Comparison of ENCODE assay signal across 10 mouse cellular contexts in genomic region chr17:25717691-25718090, GRCm38 (mm10). TPM values are rescaled to one million over a fixed set of nuclear protein-coding genes. Genes with fewer than 3 reads are reported as not detected.
DNase-seq lines count a peak whose midpoint lies in the region; ATAC-seq and TF ChIP-seq lines count a peak whose summit lies in the region.
"Had no signal": no experiment of that assay in that cellular context is flagged by ENCODE, and none has a peak within 500 bp of the region (broad histone marks: within the 10 kb centered on the region; RNA-seq: fewer than 3 reads in every experiment).

No protein-coding gene starts in this region.

- no peak for DNase-seq in kidney, adult 8-10 months
- DNase-seq in intestine, embryonic 14.5 days (ENCODE audit: low spot score): no peak
- no peak for DNase-seq in gastrocnemius, postnatal 10 days
- no peak for DNase-seq in urinary bladder, adult 18-20 months (ENCODE audit: low spot score in 2 of 2)
- no peak for DNase-seq in thymus, adult 2 months
- DNase-seq: cerebellum, adult 9-10 months had no signal

- ATAC-seq in kidney, embryonic 14.5 days (ENCODE audit: low FRiP score, low TSS enrichment): peak; percentile 42; the same call in 1 of the 2 replicates
- ATAC-seq in embryonic facial prominence, embryonic 12.5 days (ENCODE audit: insufficient number of reproducible peaks, insufficient read depth, low FRiP score, low TSS enrichment): no peak
- 0 out of 2 replicates have a peak, but pooled peaks have one; percentile 10 for ATAC-seq in intestine, embryonic 14.5 days (replicated peaks; ENCODE audit: low FRiP score, low TSS enrichment, low read depth)
- ATAC-seq in midbrain, embryonic 16.5 days: no peak

- peaks cover 17% of the 10 kb centered on the region for H3K27me3 ChIP-seq in kidney, embryonic 14.5 days (ENCODE audit: control insufficient read depth, insufficient read depth, low read length)
- peaks cover 28% of the 10 kb centered on the region for H3K27me3 ChIP-seq in embryonic facial prominence, embryonic 12.5 days
- peaks cover 28% of the 10 kb centered on the region for H3K27me3 ChIP-seq in intestine, embryonic 14.5 days (replicated peaks; ENCODE audit: control insufficient read depth, insufficient read depth, low read length)
- peaks cover 26% of the 10 kb centered on the region for H3K27me3 ChIP-seq in midbrain, embryonic 16.5 days (ENCODE audit: control insufficient read depth, insufficient read depth, low read depth, low read length)
- H3K27me3 ChIP-seq in thymus, adult 2 months (ENCODE audit: control insufficient read depth, insufficient read depth, low read length): peaks cover 2% of the 10 kb centered on the region; the same call in 1 of the 2 replicates

- no peak for TF ChIP-seq POLR2A in thymus, adult 2 months (IDR thresholded peaks at IDR 0.05; ENCODE audit: control insufficient read depth, extremely low read depth, insufficient read depth, low read length, poor library complexity)

- 7% methylated on average over 6 of the region's 6 CpGs for WGBS in kidney, embryonic 14.5 days
- 13% methylated on average over 6 of the region's 6 CpGs for WGBS in embryonic facial prominence, embryonic 12.5 days
- 11% methylated on average over 6 of the region's 6 CpGs for WGBS in intestine, embryonic 14.5 days
- 5% methylated on average over 6 of the region's 6 CpGs for WGBS in midbrain, embryonic 16.5 days
- 24% methylated on average over 6 of the region's 6 CpGs for WGBS in thymus, adult 2 months

- H3K4me1 ChIP-seq in kidney, embryonic 14.5 days (ENCODE audit: control insufficient read depth, insufficient read depth, low read length): peaks cover 15% of the 10 kb centered on the region; the same call in 1 of the 2 replicates
- peaks cover 18% of the 10 kb centered on the region for H3K4me1 ChIP-seq in embryonic facial prominence, embryonic 12.5 days
- peaks cover 5% of the 10 kb centered on the region; the same call in 1 of the 2 replicates for H3K4me1 ChIP-seq in intestine, embryonic 14.5 days (replicated peaks; ENCODE audit: control insufficient read depth, insufficient read depth, low read length)
- peaks cover 5% of the 10 kb centered on the region; the same call in 1 of the 2 replicates for H3K4me1 ChIP-seq in midbrain, embryonic 16.5 days (ENCODE audit: control insufficient read depth, insufficient read depth, low read length)
- no peaks in the 10 kb centered on the region for H3K4me1 ChIP-seq in thymus, adult 2 months (replicated peaks; ENCODE audit: control insufficient read depth, insufficient read depth, low read length)

- no peak overlapping the region for H3K27ac ChIP-seq in kidney, embryonic 14.5 days (ENCODE audit: low read depth, low read length)
- H3K27ac ChIP-seq in embryonic facial prominence, embryonic 12.5 days: no peak overlapping the region
- H3K27ac ChIP-seq in intestine, embryonic 14.5 days (ENCODE audit: low read depth): no peak overlapping the region
- no peak overlapping the region for H3K27ac ChIP-seq in midbrain, embryonic 16.5 days (ENCODE audit: low read length)
- no peak overlapping the region for H3K27ac ChIP-seq in thymus, adult 2 months (ENCODE audit: control insufficient read depth, insufficient read depth, low read length)

- peak overlapping the region; percentile 92 for H3K4me2 ChIP-seq in kidney, embryonic 14.5 days (replicated peaks; ENCODE audit: low read depth, low read length)
- H3K4me2 ChIP-seq in embryonic facial prominence, embryonic 12.5 days (replicated peaks): peak overlapping the region; percentile 83
- peak overlapping the region; percentile 84 for H3K4me2 ChIP-seq in intestine, embryonic 14.5 days (ENCODE audit: low read length)
- H3K4me2 ChIP-seq in midbrain, embryonic 16.5 days (ENCODE audit: low read length): peak overlapping the region; percentile 88

- H3K4me3 ChIP-seq in kidney, embryonic 14.5 days (ENCODE audit: low read length): peak overlapping the region; percentile 38
- H3K4me3 ChIP-seq in embryonic facial prominence, embryonic 12.5 days: peak overlapping the region; percentile 39
- peak overlapping the region; percentile 35 for H3K4me3 ChIP-seq in intestine, embryonic 14.5 days (ENCODE audit: low read depth, low read length)
- peak overlapping the region; percentile 45 for H3K4me3 ChIP-seq in midbrain, embryonic 16.5 days (ENCODE audit: low read depth, low read length)
- H3K4me3 ChIP-seq in thymus, adult 2 months (ENCODE audit: control insufficient read depth, insufficient read depth, low read length): no peak overlapping the region

- peak overlapping the region; percentile 40; the same call in 1 of the 2 replicates for H3K9ac ChIP-seq in kidney, embryonic 14.5 days (ENCODE audit: low read depth, low read length)
- peak overlapping the region; percentile 55 for H3K9ac ChIP-seq in embryonic facial prominence, embryonic 12.5 days
- H3K9ac ChIP-seq in intestine, embryonic 14.5 days (ENCODE audit: low read length): peak overlapping the region; percentile 38; the same call in 1 of the 2 replicates
- peak overlapping the region; percentile 64 for H3K9ac ChIP-seq in midbrain, embryonic 16.5 days (ENCODE audit: low read depth, low read length)

- H3K36me3 ChIP-seq in kidney, embryonic 14.5 days (ENCODE audit: control insufficient read depth, insufficient read depth, low read length): peaks cover 26% of the 10 kb centered on the region
- peaks cover 37% of the 10 kb centered on the region for H3K36me3 ChIP-seq in embryonic facial prominence, embryonic 12.5 days
- H3K36me3 ChIP-seq in intestine, embryonic 14.5 days (ENCODE audit: control insufficient read depth, insufficient read depth, low read length): peaks cover 30% of the 10 kb centered on the region; the same call in 1 of the 2 replicates
- no peaks in the 10 kb centered on the region for H3K36me3 ChIP-seq in midbrain, embryonic 16.5 days (ENCODE audit: control insufficient read depth, insufficient read depth, low read length)
- H3K36me3 ChIP-seq in thymus, adult 2 months (ENCODE audit: control insufficient read depth, insufficient read depth, low read length): no peaks in the 10 kb centered on the region

- no peaks in the 10 kb centered on the region for H3K9me3 ChIP-seq in kidney, embryonic 14.5 days (ENCODE audit: control insufficient read depth, low read length)
- no peaks in the 10 kb centered on the region for H3K9me3 ChIP-seq in embryonic facial prominence, embryonic 12.5 days
- H3K9me3 ChIP-seq in intestine, embryonic 14.5 days (ENCODE audit: control insufficient read depth, low read length): no peaks in the 10 kb centered on the region
- H3K9me3 ChIP-seq in midbrain, embryonic 16.5 days (replicated peaks; ENCODE audit: control insufficient read depth, low read length, poor library complexity, severe bottlenecking): no peaks in the 10 kb centered on the region

- TF ChIP-seq CTCF in thymus, adult 2 months (IDR thresholded peaks at IDR 0.05; ENCODE audit: borderline replicate concordance, control insufficient read depth, extremely low read depth, insufficient read depth, low read length, poor library complexity): no peak

RNA-seq across cellular contexts. Expression of gene Gng13, which starts 0.7 kb away (rescaled TPM):
- polyA plus RNA-seq in kidney, embryonic 14.5 days (2014; fragmentation: Nextera tagmentation; extraction: Ambion mirVana): 0.50 and 1.5 TPM in 2 replicates
- 2.6 and 5.6 TPM in 2 replicates for polyA plus RNA-seq in embryonic facial prominence, embryonic 12.5 days (2016; fragmentation: Nextera tagmentation; extraction: Ambion mirVana)
- 2.4 and 2.7 TPM in 2 replicates for polyA plus RNA-seq in intestine, embryonic 14.5 days (2014; fragmentation: Nextera tagmentation; extraction: Ambion mirVana)
- polyA plus RNA-seq in midbrain, embryonic 16.5 days (2015; fragmentation: Nextera tagmentation; extraction: Ambion mirVana): 3.2 and 7.3 TPM in 2 replicates
- total RNA-seq in gastrocnemius, postnatal 10 days (2021): not detected
- polyA plus RNA-seq in thymus, adult 2 months (2012; rRNA removed): 0.54 and 1.2 TPM in 2 replicates
- total RNA-seq: monocyte, adult 5-6 weeks had no signal

RNA-seq across cellular contexts. Expression of gene Chtf18, which starts 9.5 kb away (rescaled TPM):
- 17.3 and 26.0 TPM in 2 replicates for polyA plus RNA-seq in kidney, embryonic 14.5 days (2014; fragmentation: Nextera tagmentation; extraction: Ambion mirVana)
- 43.5 and 45.9 TPM in 2 replicates for polyA plus RNA-seq in embryonic facial prominence, embryonic 12.5 days (2016; fragmentation: Nextera tagmentation; extraction: Ambion mirVana)
- polyA plus RNA-seq in intestine, embryonic 14.5 days (2014; fragmentation: Nextera tagmentation; extraction: Ambion mirVana): 22.2 and 23.0 TPM in 2 replicates
- polyA plus RNA-seq in midbrain, embryonic 16.5 days (2015; fragmentation: Nextera tagmentation; extraction: Ambion mirVana): 4.7 and 5.4 TPM in 2 replicates
- 1 to 10 TPM; 3.2 to 4.3 TPM for total RNA-seq in gastrocnemius, postnatal 10 days (2021)
- 36.7 and 49.5 TPM in 2 replicates for polyA plus RNA-seq in thymus, adult 2 months (2012; rRNA removed)

RNA-seq across cellular contexts. Expression of gene Rpusd1, which starts 9.8 kb away (rescaled TPM):
- 21.6 and 22.1 TPM in 2 replicates for polyA plus RNA-seq in kidney, embryonic 14.5 days (2014; fragmentation: Nextera tagmentation; extraction: Ambion mirVana)
- polyA plus RNA-seq in embryonic facial prominence, embryonic 12.5 days (2016; fragmentation: Nextera tagmentation; extraction: Ambion mirVana): 27.0 and 29.1 TPM in 2 replicates
- polyA plus RNA-seq in intestine, embryonic 14.5 days (2014; fragmentation: Nextera tagmentation; extraction: Ambion mirVana): 23.7 and 24.6 TPM in 2 replicates
- 26.6 and 26.8 TPM in 2 replicates for polyA plus RNA-seq in midbrain, embryonic 16.5 days (2015; fragmentation: Nextera tagmentation; extraction: Ambion mirVana)
- total RNA-seq in gastrocnemius, postnatal 10 days (2021): 1 to 10 TPM; 3.8 to 5.6 TPM
- 68.6 and 69.2 TPM in 2 replicates for polyA plus RNA-seq in thymus, adult 2 months (2012; rRNA removed)

RNA-seq across cellular contexts. Expression of gene Mslnl, which starts 18.2 kb away (rescaled TPM):
- polyA plus RNA-seq in kidney, embryonic 14.5 days (2014; fragmentation: Nextera tagmentation; extraction: Ambion mirVana): not detected in 2 replicates
- polyA plus RNA-seq in embryonic facial prominence, embryonic 12.5 days (2016; fragmentation: Nextera tagmentation; extraction: Ambion mirVana): 0.35 and 0.41 TPM in 2 replicates
- 0.08 TPM in 1 of 2 replicates, not detected in the other for polyA plus RNA-seq in intestine, embryonic 14.5 days (2014; fragmentation: Nextera tagmentation; extraction: Ambion mirVana)
- not detected in 2 replicates for polyA plus RNA-seq in midbrain, embryonic 16.5 days (2015; fragmentation: Nextera tagmentation; extraction: Ambion mirVana)
- total RNA-seq in gastrocnemius, postnatal 10 days (2021): not detected
- 0.68 and 0.69 TPM in 2 replicates for polyA plus RNA-seq in thymus, adult 2 months (2012; rRNA removed)
- total RNA-seq: monocyte, adult 5-6 weeks had no signal

RNA-seq across cellular contexts. Expression of gene Msln, which starts 36.5 kb away (rescaled TPM):
- polyA plus RNA-seq in kidney, embryonic 14.5 days (2014; fragmentation: Nextera tagmentation; extraction: Ambion mirVana): 2.6 and 3.3 TPM in 2 replicates
- 0.37 and 0.38 TPM in 2 replicates for polyA plus RNA-seq in embryonic facial prominence, embryonic 12.5 days (2016; fragmentation: Nextera tagmentation; extraction: Ambion mirVana)
- 10.5 and 12.9 TPM in 2 replicates for polyA plus RNA-seq in intestine, embryonic 14.5 days (2014; fragmentation: Nextera tagmentation; extraction: Ambion mirVana)
- polyA plus RNA-seq in midbrain, embryonic 16.5 days (2015; fragmentation: Nextera tagmentation; extraction: Ambion mirVana): 0.15 and 0.85 TPM in 2 replicates
- total RNA-seq in gastrocnemius, postnatal 10 days (2021): under 1 TPM; 0.65 to 0.80 TPM
- polyA plus RNA-seq in thymus, adult 2 months (2012; rRNA removed): 16.4 and 23.6 TPM in 2 replicates
- total RNA-seq: monocyte, adult 5-6 weeks had no signal

Comparison
In these comparisons a context has a peak if more than half of its experiments do, and no peak if none do; other contexts are left out.
1. ATAC-seq: peak in kidney, embryonic 14.5 days (single experiment) and intestine, embryonic 14.5 days (single experiment); none in embryonic facial prominence, embryonic 12.5 days (single experiment) and midbrain, embryonic 16.5 days (single experiment).
2. Peak in every context shown above with its lines, with median percentiles within 50 percentile points of each other: H3K4me2 ChIP-seq and H3K9ac ChIP-seq.